Mouse (Mus musculus) heart, adult 18-20 months (tissue): ENCODE data around the gene Btbd10. TPM values are rescaled to one million over a fixed set of nuclear protein-coding genes. Genes with fewer than 3 reads are reported as not detected.

Source experiments
- DNase-seq, 2 experiments: peaks; one replicate each; pipeline ENCODE4 v3.0.0; 2021 to 2022; ENCODE audit warnings: mixed read lengths in 1 of 2
- total RNA-seq, 2 experiments: library from RNA; stranded (reverse); gene quantifications; 2 replicates each; pipeline ENCODE4 v1.2.3; 2021

Btbd10 gene
- total RNA-seq, 2 experiments from 2014 or later = 10.3 to 11.9 TPM

- DNase-seq = no peak
Observed at GRCm38 (mm10) chr7:113295077-113295890, 73.9 kb downstream of the Btbd10 start.

- DNase-seq = no peak
Observed at GRCm38 (mm10) chr7:113294598-113294997, 74.6 kb downstream of the Btbd10 start.

- no peak for DNase-seq
Observed at GRCm38 (mm10) chr7:113292193-113292592, 77.0 kb downstream of the Btbd10 start.

GRCm38 (mm10) chr7:113291741-113292140, 77.5 kb downstream of the Btbd10 start:
- no peak for DNase-seq

GRCm38 (mm10) chr7:113289211-113289610, 80.0 kb downstream of the Btbd10 start:
- no peak for DNase-seq

GRCm38 (mm10) chr7:113285405-113285804, 83.8 kb downstream of the Btbd10 start:
- no peak for DNase-seq

- no peak for DNase-seq
Observed at GRCm38 (mm10) chr7:113279246-113279645, 89.9 kb downstream of the Btbd10 start.

- DNase-seq = no peak
Observed at GRCm38 (mm10) chr7:113278493-113278892, 90.7 kb downstream of the Btbd10 start.

- DNase-seq = no peak
Observed at GRCm38 (mm10) chr7:113277245-113277644, 91.9 kb downstream of the Btbd10 start.

- no peak for DNase-seq
Observed at GRCm38 (mm10) chr7:113272338-113272997, 96.7 kb downstream of the Btbd10 start.

GRCm38 (mm10) chr7:113270991-113271390, 98.2 kb downstream of the Btbd10 start:
- no peak for DNase-seq

GRCm38 (mm10) chr7:113270551-113270950, 98.6 kb downstream of the Btbd10 start:
- DNase-seq = peak; percentile 28 to 42

- DNase-seq = no peak
Observed at GRCm38 (mm10) chr7:113269921-113270320, 99.3 kb downstream of the Btbd10 start.

GRCm38 (mm10) chr7:113269081-113269480, 100.1 kb downstream of the Btbd10 start:
- DNase-seq = no peak

- DNase-seq = peak; percentile 54 to 85
Observed at GRCm38 (mm10) chr7:113268287-113268686, 100.9 kb downstream of the Btbd10 start.

Other genes with a start within 250 kb of the Btbd10 start
- 10 to 100 TPM; 18.5 to 22.6 TPM for gene Arntl, start 161.9 kb downstream of the Btbd10 start, total RNA-seq
- not detected for gene Pth, start 19.2 kb upstream of the Btbd10 start, total RNA-seq
- gene Far1, start 144.4 kb upstream of the Btbd10 start, total RNA-seq = 10 to 100 TPM; 19.0 to 23.6 TPM